Mouse (Mus musculus) megakaryocyte, embryonic 14.5 days (primary cell): ENCODE measurements around the gene Celf2. TPM values are rescaled to one million over a fixed set of nuclear protein-coding genes. Genes with fewer than 3 reads are reported as not detected.
"Not testable (repeated sequence)": the region's sequence is repeated elsewhere in the genome, so short reads cannot be mapped to it uniquely, and the experiment has no call there.

Source experiments
- H3K27me3 ChIP-seq: replicated peaks from 2 replicates; pipeline ENCODE3; 2012; ENCODE audit warnings: inconsistent platforms
- H3K36me3 ChIP-seq: replicated peaks from 2 replicates; pipeline ENCODE3; 2012; ENCODE audit warnings: low read length, inconsistent platforms, mixed read lengths
- H3K4me1 ChIP-seq: 2 replicates; pipeline ENCODE4 v1.6.1; 2012; ENCODE audit warnings: inconsistent platforms
- H3K4me3 ChIP-seq: replicated peaks from 2 replicates; pipeline ENCODE3; 2012; ENCODE audit warnings: moderate library complexity, mild to moderate bottlenecking, inconsistent platforms
- H3K9me3 ChIP-seq: 2 replicates; pipeline ENCODE4 v1.6.1; 2012; ENCODE audit warnings: inconsistent platforms
- FLI1 ChIP-seq: IDR thresholded peaks from 2 replicates; pipeline ENCODE4 v1.6.1; 2012; ENCODE audit warnings: low read length, inconsistent platforms, mixed read lengths
- GATA1 ChIP-seq: IDR thresholded peaks from 3 replicates; pipeline ENCODE4 v1.6.1; 2012; ENCODE audit warnings: mixed read lengths, low read length, inconsistent platforms, borderline replicate concordance
- polyA plus RNA-seq: library from polyadenylated mRNA; stranded (reverse); fragments of >175 nt; gene quantifications from 2 replicates; pipeline ENCODE4 v1.2.3, GENCODE M21; 2012; ENCODE audit warnings: low replicate concordance; ENCODE audit not compliant: insufficient read depth

Celf2 gene
- polyA plus RNA-seq, 1 experiment, result 4.8 TPM

GRCm38 (mm10) chr2:7309324-7309723, 200.0 kb downstream of the Celf2 start:
- no peak overlapping the region for H3K4me3 ChIP-seq
- H3K27me3 ChIP-seq, result no peaks in the 10 kb centered on the region
- H3K36me3 ChIP-seq, result no peaks in the 10 kb centered on the region
- H3K9me3 ChIP-seq, result no peaks in the 10 kb centered on the region
- TF ChIP-seq FLI1 (no peak), GATA1 (no peak)
- no peaks in the 10 kb centered on the region for H3K4me1 ChIP-seq

- Histone ChIP-seq H3K4me3 (no peak overlapping the region), H3K27me3 (no peaks in the 10 kb centered on the region), H3K9me3 (no peaks in the 10 kb centered on the region), H3K4me1 (no peaks in the 10 kb centered on the region), H3K36me3 (no peaks in the 10 kb centered on the region)
- TF ChIP-seq GATA1, result no peak
- TF ChIP-seq FLI1, result no peak
Observed at GRCm38 (mm10) chr2:7308731-7309130, 200.6 kb downstream of the Celf2 start.

- Histone ChIP-seq H3K9me3 (no peaks in the 10 kb centered on the region), H3K27me3 (no peaks in the 10 kb centered on the region), H3K4me3 (no peak overlapping the region), H3K4me1 (no peaks in the 10 kb centered on the region), H3K36me3 (no peaks in the 10 kb centered on the region)
- TF ChIP-seq FLI1 (no peak), GATA1 (no peak)
Observed at GRCm38 (mm10) chr2:7287434-7287833, 221.9 kb downstream of the Celf2 start.

GRCm38 (mm10) chr2:7273214-7273613, 236.1 kb downstream of the Celf2 start:
- Histone ChIP-seq H3K4me1 (no peaks in the 10 kb centered on the region), H3K9me3 (no peaks in the 10 kb centered on the region), H3K27me3 (no peaks in the 10 kb centered on the region), H3K4me3 (no peak overlapping the region), H3K36me3 (no peaks in the 10 kb centered on the region)
- TF ChIP-seq FLI1, result no peak
- no peak for TF ChIP-seq GATA1

- no peaks in the 10 kb centered on the region for H3K9me3 ChIP-seq
- no peaks in the 10 kb centered on the region for H3K27me3 ChIP-seq
- TF ChIP-seq FLI1, result no peak
- TF ChIP-seq GATA1, result no peak
- H3K4me3 ChIP-seq, result no peak overlapping the region
- no peaks in the 10 kb centered on the region for H3K4me1 ChIP-seq
- H3K36me3 ChIP-seq, result no peaks in the 10 kb centered on the region
Observed at GRCm38 (mm10) chr2:7270051-7270450, 239.3 kb downstream of the Celf2 start.

GRCm38 (mm10) chr2:7267166-7267565, 242.2 kb downstream of the Celf2 start:
- Histone ChIP-seq H3K4me3 (no peak overlapping the region), H3K27me3 (no peaks in the 10 kb centered on the region), H3K4me1 (no peaks in the 10 kb centered on the region), H3K36me3 (no peaks in the 10 kb centered on the region), H3K9me3 (no peaks in the 10 kb centered on the region)
- TF ChIP-seq FLI1 (no peak), GATA1 (no peak)

GRCm38 (mm10) chr2:7262668-7263067, 246.7 kb downstream of the Celf2 start:
- H3K36me3 ChIP-seq, H3K27me3 ChIP-seq, H3K4me1 ChIP-seq, H3K9me3 ChIP-seq, H3K4me3 ChIP-seq: not testable (repeated sequence)

GRCm38 (mm10) chr2:7260186-7260585, 249.2 kb downstream of the Celf2 start:
- H3K9me3 ChIP-seq, result no peaks in the 10 kb centered on the region
- no peaks in the 10 kb centered on the region for H3K4me1 ChIP-seq
- no peak for TF ChIP-seq GATA1
- no peak for TF ChIP-seq FLI1
- no peak overlapping the region for H3K4me3 ChIP-seq
- H3K27me3 ChIP-seq, result no peaks in the 10 kb centered on the region
- H3K36me3 ChIP-seq, result no peaks in the 10 kb centered on the region

GRCm38 (mm10) chr2:7259616-7260015, 249.7 kb downstream of the Celf2 start:
- H3K27me3 ChIP-seq, result no peaks in the 10 kb centered on the region
- H3K4me1 ChIP-seq, result no peaks in the 10 kb centered on the region
- no peak overlapping the region for H3K4me3 ChIP-seq
- no peaks in the 10 kb centered on the region for H3K9me3 ChIP-seq
- TF ChIP-seq GATA1 (no peak), FLI1 (no peak)
- H3K36me3 ChIP-seq, result no peaks in the 10 kb centered on the region

- Histone ChIP-seq H3K36me3 (no peaks in the 10 kb centered on the region), H3K27me3 (no peaks in the 10 kb centered on the region), H3K4me3 (no peak overlapping the region), H3K9me3 (no peaks in the 10 kb centered on the region), H3K4me1 (no peaks in the 10 kb centered on the region)
- TF ChIP-seq FLI1 (no peak), GATA1 (no peak)
Observed at GRCm38 (mm10) chr2:7256023-7256422, 253.3 kb downstream of the Celf2 start.

GRCm38 (mm10) chr2:7255386-7255785, 254.0 kb downstream of the Celf2 start:
- Histone ChIP-seq H3K4me1 (no peaks in the 10 kb centered on the region), H3K27me3 (no peaks in the 10 kb centered on the region), H3K4me3 (no peak overlapping the region), H3K9me3 (no peaks in the 10 kb centered on the region), H3K36me3 (no peaks in the 10 kb centered on the region)
- TF ChIP-seq FLI1 (no peak), GATA1 (no peak)
